Mouse (Mus musculus) cortical plate, adult 2 months (tissue): ENCODE measurements at regions not wholly inside any gene's neighbourhood (a gene's known extent, or its start where the extent isn't known, plus 50 kb on each side); places are given as distances from the start of the nearest gene placed in this dataset.

Experiments
- CTCF ChIP-seq: fragments of 200-500 bp; IDR thresholded peaks from 2 replicates; pipeline ENCODE4 v1.5.1; 2011; ENCODE audit warnings: mild to moderate bottlenecking, control low read depth, low read length; ENCODE audit not compliant: insufficient read depth; ENCODE audit errors: extremely low read depth
- POLR2A ChIP-seq: fragments of 200-500 bp; IDR thresholded peaks from 2 replicates; pipeline ENCODE4 v1.6.1; 2011; ENCODE audit warnings: mild to moderate bottlenecking, low read length, control low read depth; ENCODE audit not compliant: insufficient read depth; ENCODE audit errors: extremely low read depth

DNA sequence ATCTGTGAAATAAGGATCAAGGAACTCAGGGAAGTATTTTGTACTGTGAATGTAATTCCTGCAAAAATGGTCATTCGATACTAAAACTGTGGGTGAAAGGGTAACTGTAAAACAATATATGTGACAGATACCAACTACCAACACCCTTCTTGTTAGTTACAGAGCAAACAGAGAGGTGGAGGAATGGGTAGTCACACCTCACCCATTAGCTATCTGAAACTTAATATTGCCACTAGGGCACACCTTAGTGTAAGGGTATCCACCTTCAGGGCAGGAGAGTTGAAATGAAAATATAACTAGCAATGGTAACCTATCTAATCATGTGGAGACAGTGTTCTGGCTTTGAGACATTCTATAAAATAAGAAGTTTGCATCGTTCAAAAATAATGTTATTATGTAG lies 126.2 kb downstream of the Klf6 start:
- TF ChIP-seq CTCF (no peak), POLR2A (no peak)
